Mouse (Mus musculus): Measurements from ENCODE around the gene Dkk2. TPM values are rescaled to one million over a fixed set of nuclear protein-coding genes. Genes with fewer than 3 reads are reported as not detected.

The Dkk2 gene
- total RNA-seq, 4 experiments from 2014 or later, result 0.63 to 1.1 (median 0.76) TPM

DNA sequence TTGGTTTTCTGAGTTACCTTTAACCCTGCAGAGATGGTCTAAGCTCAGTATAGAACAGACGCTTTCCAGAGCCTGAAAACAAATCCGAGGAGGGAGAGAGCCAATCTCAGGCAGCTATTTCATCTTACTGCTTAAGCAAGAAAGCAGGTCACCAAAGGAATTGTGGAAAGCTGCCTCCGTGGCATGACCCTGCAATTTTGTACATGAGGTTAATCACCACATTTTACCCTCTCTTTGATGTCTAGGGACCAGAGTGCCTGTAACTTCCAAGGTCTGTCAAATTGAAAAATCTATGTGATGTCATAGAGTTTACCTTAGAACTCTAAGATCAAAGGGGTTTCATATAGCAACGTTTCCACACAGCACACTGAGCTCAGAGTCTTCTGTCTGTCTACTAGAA lies 37.5 kb downstream of the Dkk2 start:
- DNase-seq (ENCODE audit: low spot score in 2 of 2), result no peak

DNA sequence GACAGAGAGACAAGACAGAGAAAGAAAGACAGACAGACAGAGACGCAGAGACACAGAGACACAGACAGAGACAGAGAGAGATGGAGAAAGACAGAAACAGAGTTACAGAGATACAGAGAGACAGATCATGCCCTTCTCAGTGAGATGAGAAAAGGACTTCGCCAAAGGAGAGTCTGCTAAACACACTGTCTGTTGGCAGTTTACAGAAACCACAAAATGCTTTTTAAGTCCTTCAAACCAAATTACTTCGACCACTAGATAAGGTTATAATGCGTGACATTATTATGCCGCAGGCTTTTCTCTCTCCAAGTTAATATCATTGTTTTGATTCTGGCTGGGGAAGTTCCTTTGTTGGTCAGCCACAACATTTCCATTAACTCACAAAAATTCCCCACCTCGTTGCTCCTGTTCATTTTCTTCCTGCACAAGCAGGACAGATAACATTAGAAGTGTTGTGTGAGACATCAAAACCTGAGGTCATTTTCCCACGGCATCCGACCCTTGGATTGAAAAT lies 40.2 kb downstream of the Dkk2 start:
- no peak for DNase-seq (ENCODE audit: low spot score in 2 of 2)

DNA sequence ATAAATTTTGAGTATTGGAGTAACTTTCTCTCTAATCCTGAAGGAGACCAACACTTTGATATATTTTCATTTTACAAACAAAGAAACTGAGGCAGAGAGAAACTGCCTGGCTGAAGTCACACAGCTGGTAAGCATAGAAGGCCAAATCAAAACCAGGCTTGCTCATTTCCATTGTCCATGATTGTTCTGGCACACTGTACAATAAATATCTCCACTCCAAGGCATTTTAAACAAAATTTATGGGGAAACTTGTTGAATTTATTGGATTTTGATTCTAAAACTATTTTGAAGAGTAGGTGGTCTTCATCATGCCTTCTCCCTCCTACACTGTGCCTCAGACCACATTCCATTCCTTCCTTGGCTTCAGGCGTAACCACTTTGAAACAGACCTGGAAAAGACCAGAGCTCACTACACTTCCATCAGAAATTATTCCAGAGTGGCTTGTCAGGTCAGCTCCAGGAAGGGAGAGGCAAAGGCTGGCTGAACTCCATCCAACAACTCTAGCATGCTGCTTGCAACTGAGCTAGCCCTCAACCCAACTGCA lies 44.7 kb downstream of the Dkk2 start:
- no peak for DNase-seq (ENCODE audit: low spot score in 2 of 2)

DNA sequence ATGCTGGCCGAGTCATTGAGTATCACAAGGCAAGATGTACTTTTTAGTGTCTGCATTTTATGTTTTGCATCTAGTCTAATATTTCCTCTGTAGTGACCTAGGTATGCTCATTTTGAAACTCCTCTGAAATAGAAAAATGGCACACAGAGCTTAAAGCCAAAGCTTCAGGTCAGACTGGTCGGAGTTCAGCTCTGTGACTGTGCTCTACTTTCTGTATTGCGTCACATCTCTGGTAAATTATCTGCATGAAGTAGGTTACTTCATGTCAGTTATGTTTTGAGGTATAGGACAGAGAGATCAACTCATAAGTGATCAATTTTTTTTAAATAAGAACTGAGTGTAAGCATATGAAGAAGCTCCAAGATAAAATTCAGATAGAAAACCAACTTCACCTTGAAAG lies 45.7 kb downstream of the Dkk2 start:
- DNase-seq (ENCODE audit: low spot score in 2 of 2), result no peak

DNA sequence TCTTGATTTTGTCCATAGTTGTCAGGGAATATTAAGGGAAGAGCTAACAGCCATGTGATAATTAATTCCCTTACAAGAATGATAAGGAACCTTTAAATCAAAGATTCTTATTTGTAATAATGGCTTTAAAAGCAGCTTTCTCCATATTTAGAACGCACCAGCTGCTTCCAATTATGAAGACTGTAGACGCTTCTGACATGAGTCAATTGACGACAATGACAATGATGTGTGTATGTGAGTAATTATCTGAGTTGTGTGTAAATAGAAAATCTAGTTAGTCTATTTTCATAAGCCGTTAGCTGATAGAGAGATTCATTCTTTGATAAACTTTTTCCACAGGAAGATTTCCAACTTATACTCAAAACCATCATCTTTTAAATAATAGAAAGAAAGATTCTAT lies 46.8 kb downstream of the Dkk2 start:
- DNase-seq (ENCODE audit: low spot score in 2 of 2), result no peak

DNA sequence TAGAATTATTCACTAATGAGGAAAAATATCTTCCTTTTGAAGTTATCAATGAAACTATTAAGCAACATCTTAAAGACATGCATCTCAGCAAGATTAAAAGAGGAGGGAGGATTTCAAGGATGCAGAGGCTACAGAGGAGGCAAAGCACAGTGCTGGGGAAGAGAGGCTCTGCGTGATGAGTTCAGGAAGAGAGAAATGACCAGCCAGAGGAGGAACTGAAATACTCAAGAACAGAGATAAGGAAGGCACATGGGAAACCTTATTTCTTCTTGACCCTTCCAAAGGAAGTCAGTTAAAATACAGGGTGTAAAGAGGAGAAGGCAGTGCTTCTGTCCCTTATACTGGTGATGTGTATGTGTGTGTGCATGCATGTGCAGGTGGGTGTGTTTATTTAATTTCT lies 49.4 kb downstream of the Dkk2 start:
- no peak for DNase-seq (ENCODE audit: low spot score in 2 of 2)

DNA sequence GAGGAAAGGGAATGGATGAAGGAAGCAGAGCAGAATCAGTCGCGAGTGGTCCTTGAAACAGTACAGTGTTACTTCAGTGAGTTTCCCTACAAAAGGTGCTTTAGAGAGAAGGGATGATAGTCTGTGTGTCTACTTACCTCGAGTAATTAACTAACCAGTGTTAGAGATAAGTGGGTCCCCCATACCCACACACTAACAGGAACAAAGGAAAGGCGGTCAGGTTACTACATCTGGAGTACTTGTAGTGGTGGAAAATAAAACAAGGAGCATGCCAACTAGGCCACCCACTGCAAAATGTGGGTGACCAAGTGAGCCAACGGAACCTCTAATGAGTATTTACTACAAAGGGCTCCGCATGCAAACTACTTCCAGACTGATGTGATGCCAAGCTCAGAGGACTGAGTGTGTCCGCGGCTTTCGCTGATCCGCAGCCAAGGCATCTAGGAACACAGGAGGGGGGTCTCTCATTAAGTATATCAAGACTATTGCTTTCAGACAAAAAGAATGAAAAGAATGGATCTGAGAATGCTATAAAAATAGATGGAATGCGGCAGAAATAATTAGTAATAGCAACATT lies 52.8 kb downstream of the Dkk2 start:
- DNase-seq (ENCODE audit: low spot score in 2 of 2), result peak; percentile 5 to 11

DNA sequence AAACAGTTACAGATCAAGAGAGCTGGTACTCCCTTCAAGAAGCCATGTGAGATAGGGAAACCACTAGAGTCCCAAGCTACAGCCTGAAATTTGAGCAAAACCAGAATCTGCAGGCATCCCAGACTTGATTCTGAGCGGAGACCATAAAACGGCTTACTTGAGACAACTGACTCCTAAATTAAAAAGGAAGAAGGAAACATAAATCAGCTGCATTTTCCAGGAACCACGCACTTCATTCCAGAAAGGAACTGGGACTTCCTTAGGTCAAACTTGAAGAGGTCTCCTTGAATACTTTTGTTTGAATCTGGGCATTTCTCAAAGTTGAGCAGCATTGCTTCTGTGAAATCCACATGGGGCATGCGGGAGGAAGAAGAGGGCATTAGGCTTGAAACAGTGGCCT lies 55.9 kb downstream of the Dkk2 start:
- DNase-seq (ENCODE audit: low spot score in 2 of 2), result no peak

DNA sequence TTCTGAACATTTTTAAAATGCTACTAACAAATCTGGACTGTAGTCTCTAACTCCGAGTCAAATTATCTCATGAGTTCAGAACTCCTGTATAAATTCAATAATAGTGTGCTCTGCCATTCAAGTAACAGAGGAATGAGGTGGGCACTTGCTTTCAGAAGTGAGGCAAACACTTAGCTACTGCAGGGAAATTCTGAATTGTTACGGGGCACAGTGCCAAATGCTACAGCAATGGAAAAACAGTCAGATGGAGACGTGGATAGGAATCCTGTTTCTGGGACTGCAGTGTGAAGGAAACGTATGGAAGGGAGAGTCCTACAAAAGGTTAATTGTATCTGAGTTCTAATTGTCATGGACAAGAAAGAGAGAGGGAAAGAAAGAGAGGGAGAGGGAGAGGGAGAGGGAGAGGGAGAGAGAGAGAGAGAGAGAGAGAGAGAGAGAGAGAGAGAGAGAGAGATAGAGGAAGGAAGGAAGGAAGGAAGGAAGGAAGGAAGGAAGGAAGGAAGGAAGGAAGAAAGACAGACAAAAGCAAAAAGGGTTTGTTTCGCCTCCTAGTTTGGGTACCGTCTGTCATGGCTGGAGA lies 64.4 kb downstream of the Dkk2 start:
- DNase-seq (ENCODE audit: low spot score in 2 of 2), result no peak

DNA sequence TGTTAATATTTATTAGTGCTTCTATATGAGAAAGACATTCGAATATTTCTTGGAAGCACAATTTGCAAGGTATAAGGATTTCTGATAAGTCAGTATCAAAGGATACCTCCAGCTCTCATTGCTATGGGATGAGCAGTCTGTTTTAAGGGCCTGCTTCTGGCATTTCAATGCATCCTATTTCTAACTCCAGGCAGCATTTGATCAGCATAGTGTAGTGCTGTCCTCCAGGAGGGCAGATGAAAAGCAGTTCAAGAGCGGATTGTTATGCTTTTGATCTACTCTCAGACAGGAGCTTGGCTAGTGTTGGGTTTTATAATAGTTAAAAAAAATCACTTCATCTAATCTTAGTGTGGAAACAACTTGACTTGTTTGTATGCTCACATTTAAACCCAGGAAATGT lies 73.7 kb downstream of the Dkk2 start:
- DNase-seq (ENCODE audit: low spot score in 2 of 2), result no peak

DNA sequence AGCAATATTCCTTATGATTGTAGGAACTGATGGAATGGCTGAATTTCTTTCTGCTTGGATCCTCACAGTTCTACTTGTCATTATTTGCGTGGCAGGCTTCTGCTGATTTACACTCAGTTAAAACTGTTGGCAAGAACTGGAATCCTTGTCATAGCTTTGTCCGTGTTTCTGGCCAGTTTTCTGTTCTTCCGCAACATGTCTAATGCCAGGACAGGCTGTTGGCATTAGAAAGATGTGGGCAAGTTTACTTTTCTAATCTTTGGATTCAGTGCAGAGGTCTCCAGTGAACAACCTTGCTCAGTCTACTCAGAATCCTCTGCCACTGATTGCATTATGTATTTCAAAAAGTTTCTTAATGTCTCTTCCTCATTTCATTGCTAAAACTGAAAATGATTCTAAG lies 83.8 kb downstream of the Dkk2 start:
- DNase-seq (ENCODE audit: low spot score in 2 of 2), result no peak

DNA sequence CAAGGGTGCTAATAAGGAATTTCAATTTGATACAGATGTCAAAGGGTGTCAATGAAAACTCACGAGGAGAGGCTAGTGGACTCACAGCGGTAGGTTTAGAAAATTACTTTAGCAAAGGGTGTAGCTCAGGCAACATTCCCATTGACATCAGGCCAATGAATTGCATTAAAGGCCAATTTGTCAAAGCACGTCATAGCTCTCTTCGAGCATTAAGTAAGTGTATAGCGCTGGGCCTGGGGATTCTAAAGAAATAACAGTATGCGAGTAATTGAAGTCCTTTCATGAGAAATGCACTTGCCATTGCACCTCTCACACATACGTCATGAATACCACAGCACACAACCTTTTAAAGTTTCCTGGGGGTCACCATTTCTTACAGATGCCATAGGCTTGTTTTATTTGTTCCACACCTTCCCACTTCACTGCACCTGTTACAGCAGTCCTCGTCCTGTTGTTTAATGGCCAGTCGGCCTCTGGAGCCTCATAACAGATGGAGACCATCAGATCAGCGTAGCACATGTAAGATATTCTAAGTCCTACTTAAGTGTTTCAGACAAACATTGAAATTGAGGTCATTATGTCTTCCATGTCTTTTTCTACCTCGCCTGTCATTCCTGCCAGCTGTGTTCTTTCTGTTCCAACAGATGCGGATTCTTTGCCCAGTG lies 101.9 kb downstream of the Dkk2 start:
- DNase-seq (ENCODE audit: low spot score in 2 of 2), result no peak

DNA sequence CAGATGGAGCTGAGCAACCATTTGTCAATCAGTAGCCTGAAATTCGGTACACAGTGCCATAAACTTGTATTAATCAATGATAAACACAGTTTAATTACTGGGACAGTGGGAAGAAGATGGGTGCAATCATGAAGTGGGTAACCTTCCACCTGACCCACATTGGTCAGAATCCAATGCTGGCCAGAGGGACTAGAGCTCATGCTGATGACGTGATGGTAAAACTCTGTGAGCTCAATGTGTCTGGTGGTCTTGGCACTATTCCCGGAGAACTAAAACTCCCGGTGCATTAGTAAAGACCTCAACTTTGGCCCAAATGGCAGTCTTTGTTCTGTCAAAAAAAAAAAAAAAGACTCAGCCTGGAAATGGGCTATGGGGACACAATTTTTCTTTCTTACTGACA lies 116.9 kb downstream of the Dkk2 start:
- no peak for DNase-seq (ENCODE audit: low spot score in 2 of 2)

DNA sequence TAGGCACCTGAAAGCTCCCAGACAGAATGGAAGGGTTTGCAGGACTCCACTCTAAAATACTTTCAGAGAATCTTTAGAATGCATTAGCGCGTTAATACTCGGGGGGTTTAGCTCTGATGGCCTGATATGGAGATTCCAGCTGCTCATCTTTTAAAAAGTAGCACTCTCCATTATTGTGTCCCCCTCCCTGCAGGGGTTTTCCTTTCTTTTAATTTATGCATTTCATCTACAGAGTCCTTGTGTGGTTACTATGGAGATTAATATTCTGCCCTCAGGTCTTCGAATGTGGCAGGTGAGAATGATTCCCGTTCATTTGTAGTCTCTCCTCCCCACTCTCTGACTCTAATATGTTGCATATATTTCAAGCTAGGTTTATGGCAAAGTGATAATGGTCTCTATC lies 117.6 kb downstream of the Dkk2 start:
- no peak for DNase-seq (ENCODE audit: low spot score in 2 of 2)

DNA sequence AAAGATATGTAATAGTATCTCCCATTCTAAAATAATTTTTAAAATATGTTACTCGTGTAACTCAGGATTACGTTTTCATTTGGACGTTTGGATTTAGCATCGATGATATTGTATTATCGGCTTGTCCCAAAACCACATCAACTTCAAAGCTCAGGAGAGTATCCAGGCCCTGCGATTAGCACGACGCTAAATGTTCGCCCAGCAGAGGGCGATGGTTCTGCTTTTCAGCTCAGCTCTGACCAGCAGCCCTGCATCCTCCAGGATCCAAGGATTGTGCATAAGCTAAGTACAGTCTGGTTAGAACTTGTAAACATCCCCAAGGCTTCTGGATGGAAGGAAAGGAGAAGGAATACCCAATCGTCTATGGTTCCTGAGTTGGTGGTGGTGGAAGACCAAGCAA lies 122.4 kb downstream of the Dkk2 start:
- DNase-seq (ENCODE audit: low spot score in 2 of 2), result peak; percentile 3 to 50

DNA sequence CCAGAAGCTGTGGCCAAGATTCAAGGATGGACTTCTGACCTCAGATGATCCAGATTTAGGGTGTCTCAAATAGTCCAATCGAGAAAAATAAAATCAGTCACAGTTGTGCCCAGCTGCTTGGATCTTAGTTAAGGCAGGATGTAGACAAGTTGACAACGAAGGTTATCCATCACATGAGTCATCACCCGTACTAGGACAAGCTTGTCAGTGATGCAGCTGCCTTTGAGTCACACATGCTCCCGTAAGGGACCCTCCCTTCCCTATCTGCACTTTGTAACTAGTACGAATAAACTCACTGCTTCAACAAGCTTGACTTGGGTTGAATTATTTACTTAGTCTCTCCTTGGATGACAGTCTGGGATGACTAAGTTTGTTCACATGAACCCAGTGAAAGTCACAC lies 126.2 kb downstream of the Dkk2 start:
- DNase-seq (ENCODE audit: low spot score in 2 of 2), result no peak

DNA sequence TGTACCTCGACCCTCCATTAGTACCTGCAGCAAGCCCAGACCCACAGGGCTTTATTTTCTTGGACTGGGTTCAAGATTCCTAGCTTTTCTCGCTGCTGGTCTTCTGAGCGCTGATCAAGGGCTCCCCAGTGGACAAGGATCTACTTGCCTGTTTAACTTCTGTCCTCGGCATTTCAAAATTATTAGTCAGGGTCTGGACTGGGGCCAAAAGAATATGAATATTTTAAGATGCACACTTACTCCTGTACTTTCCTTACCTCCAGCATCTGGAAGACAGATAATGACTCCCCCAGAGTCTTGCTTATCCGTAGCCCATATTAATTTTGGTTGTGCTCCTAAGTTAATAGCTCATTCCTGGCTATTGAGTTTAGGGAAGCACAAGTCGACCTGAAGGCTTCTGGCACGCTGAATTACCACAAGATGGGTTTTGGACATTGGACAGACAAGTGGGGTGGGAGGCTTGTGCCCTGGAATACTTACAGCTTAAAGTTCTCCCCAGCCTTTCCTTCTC lies 134.9 kb downstream of the Dkk2 start:
- no peak for DNase-seq (ENCODE audit: low spot score in 2 of 2)

DNA sequence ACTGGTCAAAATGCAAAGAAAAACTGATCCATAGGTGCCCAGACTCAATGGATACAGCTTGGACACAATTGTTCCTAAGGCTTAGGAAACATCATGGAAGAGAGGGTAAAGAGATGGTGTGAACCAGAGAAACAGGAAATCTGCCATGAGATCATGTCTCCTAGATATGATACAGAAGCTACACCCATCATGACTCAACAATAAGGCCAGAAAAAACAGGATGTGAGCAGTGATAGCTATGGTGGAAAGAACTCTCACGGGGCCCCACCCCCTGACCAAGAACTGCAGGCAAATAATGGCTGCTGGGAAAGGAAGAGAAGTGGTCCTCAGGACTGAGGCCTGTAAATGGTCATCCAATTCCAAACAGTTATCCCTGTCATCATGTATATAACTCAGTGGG lies 142.5 kb downstream of the Dkk2 start:
- DNase-seq (ENCODE audit: low spot score in 2 of 2), result no peak

Measured in layer of hippocampus, adult 8-10 months (tissue).